Mouse (Mus musculus) heart, embryonic 15.5 days (tissue): ENCODE results near the gene Als2cl. TPM values are rescaled to one million over a fixed set of nuclear protein-coding genes. Genes with fewer than 3 reads are reported as not detected.

Experiments used
- ATAC-seq: fragments of 200-750 bp; cut with Nextera tagmentation; replicated peaks from 2 replicates; pipeline ENCODE4 v1.8.0; 2017; ENCODE audit warnings: low read depth, moderate TSS enrichment; ENCODE audit not compliant: insufficient number of reproducible peaks, insufficient read depth, low FRiP score
- H3K27ac ChIP-seq: fragments of 300-500 bp; sonication (generic); 2 replicates; pipeline ENCODE4 v1.5.1; 2015; ENCODE audit warnings: mild to moderate bottlenecking, inconsistent platforms
- H3K27me3 ChIP-seq: fragments of 300-500 bp; sonication (generic); 2 replicates; pipeline ENCODE4 v1.6.1; 2015; ENCODE audit warnings: inconsistent platforms
- H3K36me3 ChIP-seq: fragments of 300-500 bp; sonication (generic); 2 replicates; pipeline ENCODE4 v1.6.1; 2015; ENCODE audit warnings: mild to moderate bottlenecking, inconsistent platforms
- H3K4me1 ChIP-seq: fragments of 300-500 bp; sonication (generic); replicated peaks from 2 replicates; pipeline ENCODE4 v1.6.1; 2015; ENCODE audit warnings: inconsistent platforms
- H3K4me2 ChIP-seq: fragments of 300-500 bp; sonication (generic); 2 replicates; pipeline ENCODE4 v1.6.1; 2015; ENCODE audit warnings: inconsistent platforms, mild to moderate bottlenecking, moderate library complexity
- H3K4me3 ChIP-seq: fragments of 300-500 bp; sonication (generic); 2 replicates; pipeline ENCODE4 v1.5.1; 2015; ENCODE audit warnings: mild to moderate bottlenecking, inconsistent platforms
- H3K9ac ChIP-seq: fragments of 300-500 bp; sonication (generic); 2 replicates; pipeline ENCODE4 v1.6.1; 2015; ENCODE audit warnings: mild to moderate bottlenecking, inconsistent platforms
- H3K9me3 ChIP-seq: fragments of 300-500 bp; sonication (generic); replicated peaks from 2 replicates; pipeline ENCODE4 v1.6.1; 2016; ENCODE audit warnings: inconsistent platforms
- WGBS: fragments of 180-500 bp; shearing (Covaris S2); methylation state at CpG from one replicate; pipeline ENCODE4 v1.1.7; 2015; ENCODE audit warnings: mixed read lengths; 5-methylcytosine and 5-hydroxymethylcytosine counted together
- polyA plus RNA-seq: library from polyadenylated mRNA; unstranded; fragments of >200 nt; fragmentation: Nextera tagmentation; extraction: Ambion mirVana; gene quantifications from 2 replicates; pipeline ENCODE4 v1.2.1, GENCODE M21; 2015

Gene Als2cl
- polyA plus RNA-seq, 1 experiment from 2014 or later = 1.7 TPM

DNA sequence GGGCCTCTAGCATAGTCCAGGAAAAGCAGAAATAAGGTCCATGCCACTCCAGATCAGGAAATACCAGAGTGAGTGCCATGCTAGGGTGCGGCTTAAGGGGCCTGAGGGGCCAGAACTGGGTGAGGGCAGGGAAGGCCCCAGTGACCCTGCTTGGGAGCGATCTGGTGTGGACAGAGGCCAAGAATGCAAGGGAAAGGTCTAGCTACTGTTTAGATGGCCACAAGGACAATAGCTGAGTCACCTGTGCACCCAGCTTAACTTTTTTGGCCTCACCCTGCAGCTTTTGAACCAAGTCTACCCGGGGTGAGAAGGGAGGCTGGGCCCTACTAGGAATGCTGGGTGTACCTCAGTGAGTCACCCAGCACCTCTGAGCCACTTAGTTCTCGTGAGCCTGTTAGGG is 1.1 kb downstream of the Als2cl start:
- 74% methylated on average over 4 of the region's 4 CpGs for WGBS
- no peak for ATAC-seq

DNA sequence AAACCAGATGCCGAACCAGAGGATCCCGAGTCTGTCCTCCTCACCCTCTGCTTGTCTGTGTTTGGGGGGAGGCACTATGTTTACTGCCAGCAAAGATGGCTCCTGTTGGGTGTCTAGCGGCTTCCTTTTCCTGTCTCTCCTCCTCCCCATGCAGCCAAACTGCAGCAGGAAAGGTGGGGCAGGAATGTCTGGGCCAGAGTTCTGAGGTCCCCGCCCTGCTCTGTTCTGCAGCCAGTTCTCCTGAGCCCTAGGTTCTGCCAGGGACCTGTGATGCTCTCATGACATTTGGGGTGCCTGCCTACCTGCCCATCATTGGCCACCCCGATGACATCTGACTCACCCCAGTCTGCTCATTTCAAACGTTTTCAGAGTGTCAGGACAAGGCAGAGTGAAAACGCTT is 2.3 kb downstream of the Als2cl start:
- H3K4me1 ChIP-seq = peaks cover 36% of the 10 kb centered on the region
- 69% methylated on average over 7 of the region's 7 CpGs for WGBS
- no peak overlapping the region for H3K4me2 ChIP-seq
- no peak for ATAC-seq
- no peak overlapping the region for H3K27ac ChIP-seq
- H3K36me3 ChIP-seq = no peaks in the 10 kb centered on the region
- no peak overlapping the region for H3K9ac ChIP-seq
- no peak overlapping the region for H3K4me3 ChIP-seq
- H3K27me3 ChIP-seq = peaks cover 9% of the 10 kb centered on the region
- H3K9me3 ChIP-seq = no peaks in the 10 kb centered on the region

More for the DNA sequence above, 1.1 kb downstream of the Als2cl start:
- Histone ChIP-seq H3K4me1 (peaks cover 36% of the 10 kb centered on the region), H3K36me3 (no peaks in the 10 kb centered on the region), H3K4me3 (peak overlapping the region; percentile 60), H3K9me3 (no peaks in the 10 kb centered on the region), H3K9ac (0 out of 2 replicates have a peak overlapping the region, but pooled peaks have one; percentile 64), H3K27me3 (peaks cover 9% of the 10 kb centered on the region), H3K27ac (no peak overlapping the region), H3K4me2 (peak overlapping the region; percentile 89)

- H3K36me3 ChIP-seq = no peaks in the 10 kb centered on the region
- WGBS = 69% methylated on average over 9 of the region's 9 CpGs
- ATAC-seq = no peak
- no peak overlapping the region for H3K27ac ChIP-seq
- no peaks in the 10 kb centered on the region for H3K27me3 ChIP-seq
- no peak overlapping the region for H3K4me3 ChIP-seq
- peaks cover 11% of the 10 kb centered on the region for H3K4me1 ChIP-seq
- H3K9ac ChIP-seq = no peak overlapping the region
- H3K4me2 ChIP-seq = no peak overlapping the region
- no peaks in the 10 kb centered on the region for H3K9me3 ChIP-seq
These were observed 8.0 kb downstream of the Als2cl start for GRCm38 (mm10) chr9:110887388-110888303.

DNA sequence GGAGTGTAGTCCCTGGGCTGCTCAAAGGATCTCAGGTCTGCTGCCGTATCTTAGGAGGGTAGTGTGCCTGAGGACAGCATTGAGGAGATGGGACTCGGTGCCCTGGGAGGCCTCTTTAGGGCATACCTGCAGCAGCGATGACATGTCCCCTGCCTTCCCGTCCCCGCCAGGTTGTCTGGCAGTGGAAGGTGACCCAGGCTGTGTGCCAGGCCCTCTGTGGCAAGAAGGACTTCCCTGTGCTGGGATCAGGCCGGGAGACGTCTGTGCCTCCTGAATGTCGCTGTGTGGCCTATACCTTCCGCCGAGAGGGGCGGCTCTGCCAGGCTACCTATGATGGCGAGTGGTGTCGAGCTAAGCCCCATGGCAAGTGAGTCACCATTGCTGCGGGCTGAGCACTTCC is 9.3 kb downstream of the Als2cl start:
- Histone ChIP-seq H3K9ac (no peak overlapping the region), H3K36me3 (no peaks in the 10 kb centered on the region), H3K27me3 (no peaks in the 10 kb centered on the region), H3K27ac (no peak overlapping the region), H3K4me1 (peaks cover 11% of the 10 kb centered on the region), H3K4me2 (no peak overlapping the region), H3K9me3 (no peaks in the 10 kb centered on the region), H3K4me3 (no peak overlapping the region)
- 86% methylated on average over 14 of the region's 14 CpGs for WGBS
- ATAC-seq = no peak

DNA sequence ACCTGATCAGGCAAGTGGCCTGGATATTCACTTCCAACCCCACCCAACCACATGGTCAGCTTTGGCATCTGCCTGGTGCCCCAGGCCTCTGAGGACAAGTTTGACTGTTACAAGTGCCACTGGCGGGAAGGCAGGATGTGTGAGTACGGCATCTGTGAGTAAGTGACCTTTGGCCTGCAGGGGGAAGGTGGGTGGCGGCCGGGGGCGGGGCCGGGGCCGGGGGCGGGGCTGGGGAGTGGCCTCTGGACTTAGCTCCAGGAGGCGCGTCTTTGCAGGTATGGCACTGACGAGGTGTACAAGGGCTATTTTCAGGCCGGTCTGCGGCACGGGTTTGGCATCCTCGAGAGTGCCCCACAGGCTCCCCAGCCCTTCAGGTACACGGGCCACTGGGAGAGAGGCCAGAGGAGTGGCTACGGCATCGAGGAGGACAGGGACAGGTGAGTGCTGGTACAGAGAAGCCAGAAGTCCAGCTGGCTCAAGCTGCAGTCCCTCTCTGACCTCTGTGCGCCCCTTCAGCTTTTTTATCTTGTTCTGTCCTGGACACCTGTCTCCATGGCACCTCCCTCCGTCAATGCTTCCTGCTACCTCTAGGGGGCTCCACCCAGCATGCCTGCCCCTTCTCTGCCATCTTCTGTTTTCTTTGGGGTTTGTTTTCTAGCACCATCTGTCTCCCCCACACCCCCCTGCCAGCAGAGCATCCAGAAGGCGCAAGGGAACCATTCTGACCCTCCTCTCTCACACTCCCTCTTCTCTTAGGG is 10.5 kb downstream of the Als2cl start:
- H3K27me3 ChIP-seq = no peaks in the 10 kb centered on the region
- no peaks in the 10 kb centered on the region for H3K36me3 ChIP-seq
- peaks cover 11% of the 10 kb centered on the region for H3K4me1 ChIP-seq
- no peaks in the 10 kb centered on the region for H3K9me3 ChIP-seq
- H3K27ac ChIP-seq = no peak overlapping the region
- ATAC-seq = no peak
- H3K4me2 ChIP-seq = no peak overlapping the region
- no peak overlapping the region for H3K4me3 ChIP-seq
- H3K9ac ChIP-seq = no peak overlapping the region
- 18% methylated on average over 21 of the region's 21 CpGs for WGBS

GRCm38 (mm10) chr9:110891077-110891828 is 11.6 kb downstream of the Als2cl start:
- H3K36me3 ChIP-seq = no peaks in the 10 kb centered on the region
- no peaks in the 10 kb centered on the region for H3K9me3 ChIP-seq
- no peak overlapping the region for H3K27ac ChIP-seq
- H3K9ac ChIP-seq = no peak overlapping the region
- WGBS = 65% methylated on average over 12 of the region's 12 CpGs
- peaks cover 17% of the 10 kb centered on the region for H3K4me1 ChIP-seq
- H3K4me2 ChIP-seq = no peak overlapping the region
- no peak for ATAC-seq
- no peaks in the 10 kb centered on the region for H3K27me3 ChIP-seq
- no peak overlapping the region for H3K4me3 ChIP-seq

DNA sequence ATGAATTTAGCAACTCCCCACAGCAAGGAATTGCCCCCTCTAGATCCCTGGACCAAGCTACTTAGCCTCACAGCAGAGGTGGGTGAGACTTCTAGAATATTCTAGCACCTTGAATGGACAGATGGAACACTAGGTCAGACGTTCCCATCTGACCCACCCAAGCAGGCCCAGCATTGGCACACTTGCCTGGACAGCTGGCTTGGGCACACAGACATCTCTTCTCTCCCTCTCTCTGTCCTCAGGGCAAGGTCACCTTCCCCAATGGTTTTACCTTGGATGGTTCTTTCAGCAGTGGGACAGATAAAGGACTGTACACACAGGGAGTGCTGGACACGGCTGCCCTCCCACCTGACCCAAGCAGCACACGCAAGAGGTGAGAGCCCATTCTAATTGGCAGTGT is 12.9 kb downstream of the Als2cl start:
- 75% methylated on average over 3 of the region's 3 CpGs for WGBS
- Histone ChIP-seq H3K9me3 (no peaks in the 10 kb centered on the region), H3K27ac (no peak overlapping the region), H3K4me1 (peaks cover 21% of the 10 kb centered on the region), H3K36me3 (no peaks in the 10 kb centered on the region), H3K9ac (no peak overlapping the region), H3K27me3 (no peaks in the 10 kb centered on the region; the same call in 1 of the 2 replicates), H3K4me2 (no peak overlapping the region), H3K4me3 (no peak overlapping the region)
- no peak for ATAC-seq

GRCm38 (mm10) chr9:110893429-110893828 is 13.8 kb downstream of the Als2cl start:
- H3K9me3 ChIP-seq = no peaks in the 10 kb centered on the region
- H3K36me3 ChIP-seq = no peaks in the 10 kb centered on the region
- ATAC-seq = no peak
- WGBS = 77% methylated on average over 10 of the region's 10 CpGs
- no peak overlapping the region for H3K9ac ChIP-seq
- H3K4me3 ChIP-seq = no peak overlapping the region
- H3K4me2 ChIP-seq = no peak overlapping the region
- no peak overlapping the region for H3K27ac ChIP-seq
- no peaks in the 10 kb centered on the region; the same call in 1 of the 2 replicates for H3K27me3 ChIP-seq
- peaks cover 18% of the 10 kb centered on the region for H3K4me1 ChIP-seq

DNA sequence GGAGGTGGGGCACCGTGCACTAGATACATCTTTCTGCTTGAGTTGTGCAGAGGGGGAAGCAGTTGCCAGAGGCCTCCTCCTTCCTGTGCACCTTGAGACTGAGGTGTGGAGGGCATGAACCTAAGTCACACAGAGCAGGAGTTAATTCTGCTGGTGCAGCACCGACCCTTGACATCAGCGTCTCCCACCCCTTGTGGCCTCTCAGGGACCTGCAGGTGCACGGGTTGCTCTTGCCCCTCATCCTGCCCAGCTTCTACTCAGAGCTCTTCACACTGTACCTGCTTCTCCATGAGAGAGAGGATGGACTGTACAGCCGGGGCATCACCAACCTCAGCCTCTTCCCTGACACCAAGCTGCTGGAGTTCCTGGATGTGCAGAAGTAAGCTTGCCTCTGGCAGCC is 15.8 kb downstream of the Als2cl start:
- no peaks in the 10 kb centered on the region; the same call in 1 of the 2 replicates for H3K27me3 ChIP-seq
- H3K27ac ChIP-seq = no peak overlapping the region
- H3K9ac ChIP-seq = no peak overlapping the region
- no peak for ATAC-seq
- WGBS = 53% methylated on average over 5 of the region's 5 CpGs
- no peak overlapping the region for H3K4me3 ChIP-seq
- H3K4me2 ChIP-seq = no peak overlapping the region
- H3K4me1 ChIP-seq = peaks cover 14% of the 10 kb centered on the region
- H3K36me3 ChIP-seq = no peaks in the 10 kb centered on the region
- no peaks in the 10 kb centered on the region for H3K9me3 ChIP-seq

DNA sequence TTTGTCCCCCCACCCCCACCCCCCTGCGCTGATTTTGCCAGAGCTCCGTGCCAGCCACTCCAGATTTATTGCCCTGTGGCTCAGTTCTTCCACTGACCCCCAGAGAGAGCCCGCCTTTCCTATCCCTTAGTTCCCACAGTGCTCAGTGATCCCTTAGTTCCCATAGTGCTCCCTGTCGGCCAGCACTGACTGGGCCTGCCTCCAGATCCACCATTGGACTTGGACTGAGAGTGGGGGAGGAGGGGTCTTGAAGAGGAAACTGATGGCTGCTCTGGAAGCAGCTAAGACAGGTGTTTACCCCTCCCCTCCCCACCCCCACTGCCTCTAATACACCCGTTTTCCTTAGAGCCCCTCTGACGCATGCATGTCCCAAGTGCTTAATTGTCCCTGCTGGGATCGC is 16.3 kb downstream of the Als2cl start:
- Histone ChIP-seq H3K4me1 (peaks cover 12% of the 10 kb centered on the region), H3K4me2 (peak overlapping the region; percentile 10; the same call in 1 of the 2 replicates), H3K9me3 (no peaks in the 10 kb centered on the region), H3K4me3 (no peak overlapping the region), H3K27me3 (no peaks in the 10 kb centered on the region; the same call in 1 of the 2 replicates), H3K9ac (no peak overlapping the region), H3K27ac (no peak overlapping the region), H3K36me3 (no peaks in the 10 kb centered on the region)
- 28% methylated on average over 7 of the region's 7 CpGs for WGBS
- no peak for ATAC-seq

- Histone ChIP-seq H3K4me3 (no peak overlapping the region), H3K4me1 (peaks cover 10% of the 10 kb centered on the region), H3K27ac (no peak overlapping the region), H3K4me2 (0 out of 2 replicates have a peak overlapping the region, but pooled peaks have one; percentile 10), H3K27me3 (no peaks in the 10 kb centered on the region; the same call in 1 of the 2 replicates), H3K9me3 (no peaks in the 10 kb centered on the region), H3K9ac (no peak overlapping the region), H3K36me3 (no peaks in the 10 kb centered on the region)
- WGBS = 19% methylated on average over 6 of the region's 6 CpGs
- ATAC-seq = peak; percentile 29; the same call in 1 of the 2 replicates
These were observed 16.9 kb downstream of the Als2cl start for GRCm38 (mm10) chr9:110896595-110896994.
